Mouse (Mus musculus) neural tube, embryonic 10.5 days (tissue): ENCODE results near the gene Fam171a1.

Experiments
- DNase-seq: peaks from one replicate; pipeline ENCODE4 v3.0.0-alpha.2; 2017; ENCODE audit warnings: low spot score; ENCODE audit errors: extremely low spot score

Gene Fam171a1

DNA sequence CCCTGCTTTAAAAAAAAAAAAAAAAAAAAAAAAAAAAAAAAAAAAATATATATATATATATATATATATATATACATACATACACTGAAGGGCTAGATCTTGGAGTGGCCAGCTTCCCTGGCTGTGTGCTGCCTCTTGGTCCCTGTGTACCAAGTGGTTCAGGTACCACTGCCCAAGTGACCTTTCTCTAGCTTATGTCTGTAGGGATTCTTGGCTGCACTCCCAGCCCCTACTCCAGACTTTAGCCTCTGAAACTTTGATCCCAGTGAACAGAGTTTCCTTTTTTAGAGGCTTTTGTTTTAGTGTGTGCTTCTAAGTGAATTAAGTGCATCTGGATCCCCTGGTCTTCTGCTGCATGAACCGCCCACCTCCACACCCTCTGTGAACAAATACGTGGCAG lies 24.3 kb downstream of the Fam171a1 start:
- no peak for DNase-seq

DNA sequence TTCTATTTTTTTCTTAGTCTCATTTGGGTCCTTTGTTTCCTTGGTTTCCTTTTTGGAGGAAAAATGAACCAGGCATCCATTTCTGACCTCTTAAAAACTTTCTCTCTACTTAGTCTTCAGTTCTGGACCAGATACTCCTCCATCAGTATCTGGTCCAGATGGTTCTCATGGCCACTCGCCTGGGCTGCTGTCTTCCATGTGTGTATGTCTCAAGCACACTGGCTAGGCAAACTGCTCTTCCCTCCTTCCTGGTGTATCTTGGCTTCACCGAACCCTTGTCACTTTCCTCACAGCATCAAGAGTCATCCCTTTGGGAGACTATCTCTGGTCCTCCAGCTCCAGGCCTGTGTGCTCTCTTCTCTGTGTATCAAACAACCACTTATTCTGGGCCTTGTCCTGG lies 25.0 kb downstream of the Fam171a1 start:
- no peak for DNase-seq

DNA sequence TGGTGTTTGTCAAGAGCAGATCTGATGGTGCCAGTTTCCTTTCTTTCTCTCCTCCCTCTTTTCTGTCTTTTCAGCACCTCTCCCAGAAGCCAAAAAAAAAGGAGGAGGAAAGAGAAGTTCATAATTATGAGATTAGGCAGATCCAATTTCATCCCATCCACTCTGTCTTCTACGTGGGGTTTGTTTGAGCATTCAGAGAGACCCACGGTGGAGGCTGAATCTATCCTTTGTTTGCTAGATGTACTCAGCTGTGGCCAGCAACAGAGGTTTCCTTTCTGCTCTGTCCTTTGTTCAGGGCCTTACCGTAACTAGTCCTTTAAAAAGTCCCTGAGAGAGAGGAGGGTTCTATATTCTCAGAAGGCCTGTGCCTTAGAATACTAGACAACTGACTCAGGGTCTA lies 25.6 kb downstream of the Fam171a1 start:
- DNase-seq: no peak

DNA sequence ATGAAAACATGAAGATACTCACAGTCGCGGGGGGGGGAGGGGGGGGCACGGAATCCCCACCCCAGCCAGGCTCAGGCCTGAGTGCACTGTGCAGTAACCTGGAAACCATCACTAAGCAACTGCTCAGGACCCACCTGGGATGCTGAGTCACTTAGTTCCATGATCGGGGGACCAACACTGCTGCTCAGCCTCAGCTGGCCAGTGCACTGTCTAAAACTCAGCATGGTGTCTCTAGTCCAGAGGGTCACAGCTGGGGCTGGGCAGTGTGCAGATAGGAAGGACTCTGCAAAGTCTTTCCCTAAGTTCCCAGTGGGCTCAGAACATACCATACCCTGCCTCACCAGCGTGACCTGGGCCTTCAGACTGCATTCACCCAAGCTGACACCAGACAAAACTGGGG lies 26.6 kb downstream of the Fam171a1 start:
- no peak for DNase-seq

DNA sequence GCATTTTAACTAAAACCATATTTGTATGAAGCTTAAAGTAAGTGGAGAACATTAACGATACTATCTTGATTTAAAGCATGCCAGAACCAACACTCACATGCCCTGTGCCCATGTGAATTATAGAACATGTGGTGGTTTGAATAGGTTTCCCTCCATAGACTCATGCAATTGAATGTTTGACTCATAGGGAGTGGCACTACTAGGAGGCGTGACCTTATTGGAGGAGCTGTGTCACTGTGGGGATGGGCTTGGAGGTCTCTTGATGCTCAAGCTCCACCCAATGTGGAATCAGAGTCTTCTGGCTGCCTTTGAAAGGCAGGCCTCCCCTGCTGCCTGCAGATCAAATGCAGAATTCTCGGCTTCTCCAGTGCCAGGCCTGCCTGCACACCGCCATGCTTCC lies 27.8 kb downstream of the Fam171a1 start:
- DNase-seq: no peak

DNA sequence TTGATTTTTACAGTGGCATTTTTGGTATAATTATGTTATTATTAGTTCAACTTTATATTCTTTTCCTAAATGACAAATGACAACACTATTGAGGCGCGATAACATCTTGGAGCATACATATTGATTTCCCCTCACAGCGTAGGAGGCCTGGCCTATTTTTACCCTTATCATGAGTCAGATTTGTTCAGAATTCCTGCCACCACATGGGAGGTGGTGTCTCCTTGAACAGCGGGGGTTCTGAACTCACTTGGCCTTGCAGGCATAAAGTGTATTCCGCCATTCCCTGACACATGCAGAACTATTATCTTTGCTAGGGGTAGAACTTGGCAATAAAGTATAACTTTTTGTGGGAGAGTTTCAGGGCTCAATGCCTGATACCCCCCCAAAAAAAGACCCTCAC lies 30.3 kb downstream of the Fam171a1 start:
- no peak for DNase-seq

DNA sequence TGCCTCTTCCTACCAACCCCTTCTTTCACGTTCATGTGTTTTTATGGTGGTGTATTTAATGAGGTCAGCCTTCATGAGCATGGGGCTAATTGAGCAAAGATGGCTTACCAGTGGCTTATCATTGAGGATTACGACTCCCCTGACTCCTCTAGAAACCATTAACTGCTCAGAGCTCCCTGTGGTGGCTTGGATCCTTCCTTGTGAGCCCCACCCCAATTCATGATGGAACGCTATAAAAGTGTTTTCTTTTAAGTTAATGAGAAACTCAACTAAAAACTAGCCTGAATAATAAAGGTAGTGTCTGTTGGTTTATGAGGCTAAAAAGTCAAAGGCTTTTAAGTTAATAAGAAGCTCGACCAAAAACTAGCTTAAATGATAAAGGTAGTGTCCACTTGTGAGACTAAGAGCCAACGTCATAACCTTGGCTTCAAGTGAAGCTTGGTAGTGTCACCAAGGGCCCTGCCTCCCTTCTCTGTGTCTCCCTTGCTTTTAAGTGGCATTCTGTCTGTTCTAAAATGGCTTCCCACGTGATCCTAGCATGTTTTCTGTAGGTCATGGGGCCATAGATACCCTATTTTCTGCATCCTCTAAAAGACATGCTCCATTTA lies 33.6 kb downstream of the Fam171a1 start:
- no peak for DNase-seq

DNA sequence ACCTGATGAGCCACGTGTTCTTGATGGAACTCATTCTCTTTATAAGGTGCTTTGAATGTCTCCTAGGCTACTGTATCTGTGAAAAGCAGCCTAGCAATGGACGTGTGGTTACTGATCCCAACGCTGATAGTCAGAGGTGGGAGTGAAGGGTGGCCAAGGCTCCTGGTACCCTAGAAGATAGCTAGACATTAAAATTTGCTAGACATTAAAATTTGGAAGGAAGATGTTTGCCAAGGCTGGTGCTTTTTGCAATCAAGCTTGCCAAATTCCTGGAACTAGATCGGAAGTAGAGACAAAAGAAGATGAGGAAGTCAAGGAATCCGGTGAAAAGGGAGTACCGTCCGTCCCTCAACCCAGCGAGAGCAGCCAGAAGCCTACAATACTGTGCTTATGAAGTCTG lies 34.7 kb downstream of the Fam171a1 start:
- no peak for DNase-seq

DNA sequence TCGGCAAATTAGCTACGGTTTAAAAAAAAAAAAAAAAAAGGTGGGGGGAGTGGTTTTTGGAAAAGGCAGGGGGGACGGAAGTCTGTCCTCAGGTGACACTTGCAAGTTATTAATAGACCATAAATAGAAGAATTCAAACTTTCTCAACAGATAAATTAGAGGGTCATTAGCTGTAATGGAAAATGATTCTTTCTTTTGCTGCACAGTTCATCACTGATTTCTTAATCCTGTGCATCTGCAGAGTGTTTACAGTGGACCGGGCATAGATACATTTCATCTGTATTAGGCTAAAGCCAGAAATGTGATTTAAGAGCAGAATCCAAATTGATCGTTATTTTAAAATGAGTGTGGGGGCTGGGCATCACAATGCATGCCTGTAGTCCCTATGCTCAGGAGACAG lies 36.3 kb downstream of the Fam171a1 start:
- DNase-seq: no peak

DNA sequence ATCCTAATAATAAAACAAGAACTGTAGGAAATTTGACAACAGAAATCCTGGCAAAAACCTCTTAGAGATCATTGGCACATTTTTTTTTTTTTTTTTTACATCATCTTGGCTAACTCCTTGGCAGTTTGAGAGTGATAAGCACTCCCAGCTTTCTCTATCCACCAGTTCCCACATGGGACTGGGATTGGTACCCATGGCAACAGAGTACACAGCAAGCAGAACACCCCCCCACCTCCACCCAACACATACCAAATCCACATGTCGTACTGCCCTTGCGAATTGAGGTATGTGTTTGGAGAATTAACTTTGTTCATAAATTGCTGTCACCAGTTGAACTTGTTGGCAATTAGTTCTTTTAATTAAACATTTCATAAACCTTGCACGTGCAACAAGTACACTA lies 37.3 kb downstream of the Fam171a1 start:
- DNase-seq: no peak

DNA sequence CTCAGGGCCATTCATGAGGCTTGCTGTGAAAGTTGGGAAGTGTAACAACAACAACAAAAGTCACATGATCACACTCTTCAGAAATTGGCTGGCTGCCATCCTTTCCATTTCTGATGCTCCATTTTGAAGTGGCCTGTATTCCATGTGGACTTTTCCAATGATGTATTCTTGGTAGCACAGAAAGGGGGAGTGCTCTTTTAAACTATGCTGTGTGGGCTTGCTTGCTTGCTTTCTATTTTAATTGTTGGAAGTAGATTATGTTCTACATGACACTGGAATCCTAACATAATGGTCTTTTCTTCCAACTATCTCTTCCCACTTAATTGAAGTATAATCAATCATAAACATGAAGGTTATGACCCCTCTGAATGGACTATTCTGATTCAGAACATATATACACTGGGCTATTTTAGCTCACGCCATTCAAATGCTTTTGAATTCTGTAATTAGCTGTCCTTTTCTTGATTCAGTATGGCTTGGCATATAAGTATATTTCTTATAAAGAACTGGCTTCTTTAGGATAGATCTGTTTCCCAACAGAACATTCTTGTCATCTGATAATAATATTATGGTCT lies 40.2 kb downstream of the Fam171a1 start:
- no peak for DNase-seq

DNA sequence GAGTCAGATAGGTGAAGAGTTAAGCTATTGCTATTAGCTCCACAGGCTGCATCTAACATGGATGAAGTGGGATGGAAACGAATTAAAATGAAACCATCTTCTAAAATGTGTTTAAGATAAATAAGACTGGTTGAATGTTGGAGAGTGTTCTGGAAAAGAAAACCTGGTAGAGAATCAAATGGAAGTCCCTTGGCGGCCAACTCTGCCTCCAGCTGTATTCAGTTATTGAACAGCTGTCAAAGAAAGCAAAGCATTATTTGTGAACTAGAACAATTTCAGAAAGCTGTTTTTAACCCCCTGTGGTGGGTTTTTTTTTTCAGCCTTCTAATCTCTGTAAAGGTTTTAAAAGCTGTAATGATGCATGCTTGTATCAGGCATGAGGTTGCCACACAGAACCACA lies 41.0 kb downstream of the Fam171a1 start:
- no peak for DNase-seq

DNA sequence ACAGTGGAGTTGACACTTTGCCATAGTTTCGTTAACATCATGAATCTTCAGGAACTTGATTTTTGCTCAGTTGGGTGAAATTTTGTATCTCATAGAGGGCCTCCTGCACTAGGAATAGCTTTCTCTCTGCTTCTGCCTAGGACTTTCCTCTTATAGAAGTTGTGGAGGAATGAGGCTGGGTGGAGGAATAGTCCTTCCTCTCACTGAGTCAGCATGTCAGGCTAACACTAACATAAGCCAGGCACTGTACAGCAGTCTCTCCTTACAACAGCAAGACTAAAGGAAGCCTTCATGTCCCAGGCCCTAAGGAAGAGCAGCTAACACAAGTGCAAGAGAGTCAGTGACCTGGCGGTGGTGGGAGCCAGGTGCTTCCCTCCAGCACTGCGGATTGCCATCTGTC lies 43.0 kb downstream of the Fam171a1 start:
- no peak for DNase-seq

DNA sequence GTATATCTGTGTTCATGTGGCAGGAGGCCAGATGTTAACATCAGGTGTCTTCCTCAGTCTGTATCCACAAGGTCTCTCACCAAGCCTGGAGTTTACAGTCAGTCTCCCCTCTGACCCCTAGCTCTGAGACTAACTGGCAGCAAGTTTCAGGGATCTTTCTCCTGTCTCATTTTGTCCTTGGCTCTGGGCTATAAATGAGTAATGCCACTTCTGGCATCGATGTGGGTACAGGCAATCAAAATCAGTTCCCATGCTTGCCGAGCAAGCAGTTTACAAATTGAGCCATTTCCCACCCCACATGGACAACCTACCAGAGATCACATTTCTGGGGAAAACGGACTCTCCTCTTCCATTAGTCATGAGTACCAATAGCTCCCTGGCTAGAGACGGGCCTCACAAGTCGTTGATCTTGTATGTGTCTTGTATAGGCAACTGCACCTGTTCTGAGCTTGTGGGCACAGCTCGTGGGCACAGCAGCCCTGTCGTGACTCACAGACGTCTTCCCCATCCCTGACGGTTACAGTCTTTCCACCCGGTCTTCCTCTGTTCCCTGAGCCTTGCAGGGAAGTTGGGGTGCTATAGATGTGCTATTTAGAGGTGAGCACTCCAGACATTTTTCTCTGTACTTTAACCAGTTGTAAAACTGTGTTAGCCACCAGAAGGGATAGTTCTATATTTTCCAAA lies 43.8 kb downstream of the Fam171a1 start:
- DNase-seq: no peak

DNA sequence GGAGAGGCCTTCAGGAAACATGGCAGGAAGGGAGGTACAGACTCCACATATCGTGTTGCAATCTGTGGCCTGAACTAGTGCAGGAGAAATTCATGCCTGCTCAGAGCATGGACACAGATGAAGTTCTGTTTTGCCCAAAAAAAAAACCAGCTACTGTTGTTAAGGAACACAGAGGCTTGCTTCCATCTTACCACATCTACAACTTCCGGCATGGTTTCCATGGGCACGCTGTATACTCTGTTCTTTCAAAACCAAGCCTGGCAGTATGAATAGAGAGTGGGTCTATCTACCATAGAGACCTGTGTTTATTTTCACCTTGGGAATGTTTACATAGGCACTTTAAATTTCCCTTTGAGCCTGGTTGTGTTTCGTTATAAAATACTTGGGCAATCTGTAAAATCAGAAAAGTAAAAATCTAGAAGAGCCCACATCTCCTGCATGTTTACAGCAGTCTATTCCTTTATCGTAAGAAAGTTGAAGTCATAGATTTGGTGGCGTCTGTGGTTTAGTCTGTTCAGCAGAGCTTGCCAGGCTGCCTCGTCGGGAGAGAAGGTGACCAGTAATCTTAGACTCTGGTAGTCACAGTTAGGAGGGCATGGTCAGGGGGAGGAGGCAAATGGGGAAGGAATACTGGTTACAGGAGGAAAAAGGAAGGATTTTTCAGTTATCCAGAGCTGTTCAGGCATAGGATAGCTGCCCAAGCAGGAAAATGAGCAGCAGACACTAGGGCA lies 44.8 kb downstream of the Fam171a1 start:
- no peak for DNase-seq

DNA sequence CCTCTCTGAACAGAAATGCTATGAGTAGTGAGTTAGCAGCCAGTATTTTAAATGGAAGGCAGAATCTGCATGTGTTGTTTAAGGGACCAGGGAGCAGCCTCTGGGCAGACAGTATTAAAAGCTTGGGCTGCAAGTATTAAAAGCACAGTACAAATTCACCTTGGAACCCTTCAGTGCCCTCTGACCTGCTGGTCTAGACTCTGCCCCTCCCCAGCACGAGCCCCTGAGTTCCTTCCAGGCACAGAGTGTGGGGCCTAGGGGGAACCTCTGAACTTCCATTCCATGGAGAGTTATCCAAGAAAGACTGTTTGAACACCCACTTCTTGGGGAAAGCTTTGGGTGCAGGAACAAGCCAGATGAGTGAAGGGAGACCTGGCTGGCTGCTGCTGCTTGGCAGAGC lies 47.6 kb downstream of the Fam171a1 start:
- DNase-seq: no peak

DNA sequence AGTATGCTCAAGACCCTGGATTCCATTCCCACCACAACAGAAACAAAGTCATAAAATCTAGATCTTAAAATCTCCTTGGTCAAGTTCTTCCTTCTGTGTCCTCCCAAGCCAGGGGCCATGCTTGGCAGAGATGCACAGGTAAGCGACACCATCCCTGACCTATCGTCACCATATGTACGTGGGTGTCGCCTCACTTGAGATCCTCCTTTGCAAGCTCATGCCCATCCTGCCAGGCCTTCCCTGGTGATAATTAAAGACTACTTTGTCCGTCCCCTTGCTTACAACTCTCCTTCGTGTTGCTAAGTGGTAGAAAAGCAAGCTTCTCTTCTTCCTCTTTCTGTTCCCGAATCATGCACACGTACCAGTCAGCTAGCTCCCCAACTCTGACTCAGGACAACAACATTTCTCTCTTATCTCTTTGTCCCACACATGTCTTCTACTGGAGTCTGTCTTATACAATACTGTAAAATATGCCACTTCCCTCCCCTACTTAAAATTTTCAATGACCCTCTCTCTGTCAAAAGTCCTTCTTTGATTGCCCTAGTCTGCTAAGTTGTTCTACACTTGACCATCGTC lies 49.6 kb downstream of the Fam171a1 start:
- DNase-seq: no peak

DNA sequence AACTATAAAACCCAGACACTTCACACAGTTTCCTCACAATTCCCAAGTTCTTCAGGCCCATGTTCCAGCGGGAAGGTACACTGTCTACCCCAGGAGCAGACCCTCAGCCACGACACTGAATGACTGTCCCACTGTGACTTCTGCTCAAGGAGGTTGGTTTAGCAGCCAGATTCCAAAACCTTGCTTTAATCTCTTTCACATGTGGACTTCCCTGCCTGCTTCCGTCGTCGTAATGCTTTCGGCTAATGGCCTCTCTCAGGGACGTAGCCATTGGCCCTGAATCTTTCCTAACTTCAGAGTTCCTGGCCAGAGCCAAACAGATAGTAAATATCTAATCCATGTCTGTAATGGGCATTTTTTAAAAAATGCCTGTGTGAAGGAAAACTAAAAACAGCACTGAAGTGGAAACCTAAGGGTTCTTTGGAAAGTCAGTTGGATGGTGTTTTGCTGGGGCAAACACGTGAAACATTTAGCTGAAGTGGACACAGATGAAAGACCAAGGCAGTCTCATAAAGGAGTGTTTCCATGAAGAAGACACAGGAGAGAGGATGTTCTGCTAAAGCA lies 51.1 kb downstream of the Fam171a1 start:
- no peak for DNase-seq

DNA sequence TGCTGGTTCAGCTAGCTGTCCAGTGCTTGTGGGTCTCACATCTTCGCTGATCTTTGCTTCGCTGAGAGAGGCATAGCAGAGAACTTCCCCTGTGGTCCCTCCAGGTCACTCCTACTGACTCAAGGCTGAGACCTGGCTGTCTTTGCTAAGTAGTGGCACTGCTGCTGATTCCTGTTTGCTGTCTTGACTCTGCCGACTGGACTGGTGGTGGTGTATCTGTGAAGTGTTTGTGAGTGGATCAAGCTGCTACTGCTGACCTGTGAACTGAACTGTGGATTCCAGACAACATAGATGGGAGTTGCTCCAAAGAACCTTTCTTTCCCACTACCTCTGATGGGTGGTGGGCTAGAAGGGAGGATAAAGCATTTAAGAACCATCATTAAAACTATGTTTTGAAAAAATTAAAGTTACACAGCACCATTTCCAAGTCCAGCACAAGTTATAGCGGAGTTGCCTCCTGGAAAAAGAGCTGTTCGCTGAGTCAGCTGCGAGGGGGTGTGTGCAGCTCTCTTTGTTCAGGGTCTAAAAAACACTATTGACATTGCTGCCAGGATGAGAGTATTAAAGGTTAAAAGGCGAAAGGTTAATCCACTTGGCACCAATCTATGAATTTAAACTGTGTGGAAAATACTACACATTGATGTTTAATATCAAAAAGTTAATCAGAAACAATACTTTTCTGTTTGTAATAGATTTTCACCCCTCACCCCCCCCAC lies 52.0 kb downstream of the Fam171a1 start:
- no peak for DNase-seq

DNA sequence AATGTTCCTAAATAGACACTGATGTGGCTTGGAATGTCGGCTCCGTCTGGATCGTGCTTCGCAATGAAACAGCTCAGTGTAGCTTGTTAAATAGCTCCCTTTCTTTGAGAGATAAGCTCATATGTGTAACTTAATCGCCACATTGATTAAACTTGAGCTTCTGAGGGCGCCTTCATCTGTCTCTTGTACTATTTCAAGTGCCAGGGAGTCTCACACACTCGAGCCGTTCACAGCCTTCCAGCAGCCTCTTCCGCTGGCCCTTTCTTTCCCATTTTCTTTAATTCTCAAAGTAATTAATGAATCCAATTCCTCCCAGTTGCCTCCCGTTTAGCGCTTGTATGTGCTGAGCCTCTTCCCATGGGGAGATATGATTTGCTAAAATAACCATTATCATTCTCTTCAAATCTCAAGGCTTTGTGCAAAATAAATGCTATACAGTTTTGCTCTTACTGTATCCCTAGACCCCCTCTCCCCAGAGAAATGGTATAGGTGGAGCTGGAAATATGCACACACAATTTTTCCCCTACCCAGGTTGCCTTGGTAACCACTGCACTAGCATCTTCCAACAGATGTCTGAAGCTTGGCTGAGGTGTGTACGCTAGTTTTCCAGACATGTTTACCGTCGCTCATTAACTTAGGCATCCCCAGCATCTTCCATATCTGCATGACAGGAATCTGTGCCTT lies 54.8 kb downstream of the Fam171a1 start:
- no peak for DNase-seq

DNA sequence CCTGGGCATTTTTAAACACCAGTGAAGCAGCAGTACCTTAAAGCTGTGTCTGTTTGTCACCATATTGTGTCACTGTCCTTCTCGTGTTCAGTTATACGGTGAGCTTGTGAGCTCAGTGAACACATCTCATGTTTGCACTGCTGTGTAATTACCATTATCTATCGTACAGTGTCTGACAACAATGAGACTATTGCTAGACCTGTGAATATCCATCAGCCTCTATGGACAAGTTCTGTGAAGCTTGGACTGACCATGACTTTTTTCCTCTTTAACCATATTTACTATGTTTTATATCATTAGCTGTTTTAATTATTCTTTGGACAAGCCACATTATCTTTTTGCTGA lies 55.4 kb downstream of the Fam171a1 start:
- no peak for DNase-seq
